ENCODE assay signal across 9 mouse cellular contexts in genomic region chr2:167422150-167422470, GRCm38 (mm10). TPM values are rescaled to one million over a fixed set of nuclear protein-coding genes. Genes with fewer than 3 reads are reported as not detected.
DNase-seq lines count a peak whose midpoint lies in the region; ATAC-seq and TF ChIP-seq lines count a peak whose summit lies in the region.
"Had no signal": no experiment of that assay in that cellular context is flagged by ENCODE, and none has a peak within 500 bp of the region (broad histone marks: within the 10 kb centered on the region; RNA-seq: fewer than 3 reads in every experiment).

No protein-coding gene starts in this region.

- no peak for TF ChIP-seq CTCF in kidney, adult 2 months (conservative IDR thresholded peaks at IDR 0.05; ENCODE audit: insufficient read depth, insufficient read length, low read depth, low read length)
- TF ChIP-seq CTCF in bone marrow, adult 2 months (IDR thresholded peaks at IDR 0.05; ENCODE audit: control insufficient read depth, insufficient read depth, low read length) = no peak

- peaks cover 14% of the 10 kb centered on the region; the same call in 1 of the 2 replicates for H3K36me3 ChIP-seq in kidney, adult 2 months (ENCODE audit: control insufficient read depth, insufficient read depth, low read length)
- peaks cover 34% of the 10 kb centered on the region for H3K36me3 ChIP-seq in hindbrain, embryonic 13.5 days
- H3K36me3 ChIP-seq in midbrain, embryonic 13.5 days = peaks cover 32% of the 10 kb centered on the region

- H3K4me2 ChIP-seq in hindbrain, embryonic 13.5 days = peak overlapping the region; percentile 79
- H3K4me2 ChIP-seq in midbrain, embryonic 13.5 days (replicated peaks) = peak overlapping the region; percentile 81

- DNase-seq in kidney, adult 2 months = no peak
- no peak for DNase-seq in kidney, adult 8-10 months
- no peak for DNase-seq in T-cell, adult 2 months (ENCODE audit: low spot score)
- no peak for DNase-seq in left cerebral cortex, adult 8-10 months (ENCODE audit: low spot score in 2 of 2)
- no peak for DNase-seq in ovary, adult 18-20 months (ENCODE audit: low spot score)

- 6% methylated on average over 11 of the region's 11 CpGs for WGBS in kidney, adult 2 months
- WGBS in bone marrow, adult 2 months = 4% methylated on average over 11 of the region's 11 CpGs
- WGBS in hindbrain, embryonic 13.5 days = 4% methylated on average over 11 of the region's 11 CpGs
- WGBS in midbrain, embryonic 13.5 days = 4% methylated on average over 11 of the region's 11 CpGs

- ATAC-seq in hindbrain, embryonic 13.5 days (ENCODE audit: low FRiP score) = peak; percentile 35
- peak; percentile 15 for ATAC-seq in midbrain, embryonic 13.5 days

- H3K9me3 ChIP-seq in hindbrain, embryonic 13.5 days = no peaks in the 10 kb centered on the region; the same call in 1 of the 2 replicates
- no peaks in the 10 kb centered on the region for H3K9me3 ChIP-seq in midbrain, embryonic 13.5 days

- peaks cover 7% of the 10 kb centered on the region; the same call in 1 of the 2 replicates for H3K4me1 ChIP-seq in kidney, adult 2 months (ENCODE audit: control insufficient read depth, insufficient read depth, low read length)
- no peaks in the 10 kb centered on the region; the same call in 1 of the 2 replicates for H3K4me1 ChIP-seq in bone marrow, adult 2 months (ENCODE audit: control insufficient read depth, insufficient read depth, low read length)
- peaks cover 25% of the 10 kb centered on the region for H3K4me1 ChIP-seq in hindbrain, embryonic 13.5 days (replicated peaks)
- peaks cover 23% of the 10 kb centered on the region for H3K4me1 ChIP-seq in midbrain, embryonic 13.5 days (replicated peaks)

- TF ChIP-seq POLR2A in kidney, adult 2 months (IDR thresholded peaks at IDR 0.05; ENCODE audit: low read depth, low read length) = no peak
- no peak for TF ChIP-seq POLR2A in bone marrow, adult 2 months (IDR thresholded peaks at IDR 0.05; ENCODE audit: borderline replicate concordance, control insufficient read depth, low read depth, low read length)

- peak overlapping the region; percentile 99 for H3K27ac ChIP-seq in kidney, adult 2 months (ENCODE audit: insufficient read depth, low read depth, low read length)
- H3K27ac ChIP-seq in bone marrow, adult 2 months (ENCODE audit: control insufficient read depth, insufficient read depth, low read depth, low read length, poor library complexity) = peak overlapping the region; percentile 96
- peak overlapping the region; percentile 100 for H3K27ac ChIP-seq in hindbrain, embryonic 13.5 days
- H3K27ac ChIP-seq in midbrain, embryonic 13.5 days = peak overlapping the region; percentile 98

- H3K27me3 ChIP-seq in kidney, adult 2 months (replicated peaks; ENCODE audit: control insufficient read depth, insufficient read depth, low read length) = no peaks in the 10 kb centered on the region
- no peaks in the 10 kb centered on the region for H3K27me3 ChIP-seq in hindbrain, embryonic 13.5 days
- H3K27me3 ChIP-seq in midbrain, embryonic 13.5 days = no peaks in the 10 kb centered on the region
- H3K27me3 ChIP-seq: Patski had no signal

- H3K9ac ChIP-seq in hindbrain, embryonic 13.5 days = peak overlapping the region; percentile 96
- peak overlapping the region; percentile 90 for H3K9ac ChIP-seq in midbrain, embryonic 13.5 days (replicated peaks)

- H3K4me3 ChIP-seq in kidney, adult 2 months (ENCODE audit: insufficient read depth, low read depth, low read length) = peak overlapping the region; percentile 89
- peak overlapping the region; percentile 89 for H3K4me3 ChIP-seq in bone marrow, adult 2 months (replicated peaks; ENCODE audit: control insufficient read depth, low read depth, low read length)
- H3K4me3 ChIP-seq in hindbrain, embryonic 13.5 days = peak overlapping the region; percentile 79
- H3K4me3 ChIP-seq in midbrain, embryonic 13.5 days (replicated peaks) = peak overlapping the region; percentile 81

RNA-seq across cellular contexts. Expression of gene Slc9a8, which starts 0.6 kb away (rescaled TPM):
- 226 and 357 TPM in 2 replicates for polyA plus RNA-seq in kidney, adult 2 months (2012; rRNA removed)
- polyA plus RNA-seq in bone marrow, adult 2 months (2011; ENCODE audit: insufficient read depth, insufficient read length, low replicate concordance, missing spikeins) = 20.2 and 49.4 TPM in 2 replicates
- polyA plus RNA-seq in hindbrain, embryonic 13.5 days (2015; fragmentation: Nextera tagmentation; extraction: Ambion mirVana) = 21.2 and 22.7 TPM in 2 replicates
- polyA plus RNA-seq in midbrain, embryonic 13.5 days (2015; fragmentation: Nextera tagmentation; extraction: Ambion mirVana) = 22.7 and 23.0 TPM in 2 replicates
- 10 to 100 TPM; 34.4 to 38.7 (median 35.1) TPM for total RNA-seq in left cerebral cortex, adult 8-10 months (2022)
